Mouse (Mus musculus): ENCODE results near the gene Dact3. TPM values are rescaled to one million over a fixed set of nuclear protein-coding genes. Genes with fewer than 3 reads are reported as not detected.

Gene Dact3
- polyA plus RNA-seq, 1 experiment from 2014 or later = 3.5 TPM

- ATAC-seq = no peak
- Histone ChIP-seq H3K9me3 (ENCODE audit: control insufficient read depth, low read length) (no peaks in the 10 kb centered on the region), H3K4me1 (ENCODE audit: control insufficient read depth, insufficient read depth, low read depth, low read length) (peaks cover 19% of the 10 kb centered on the region), H3K27ac (ENCODE audit: low read depth, low read length) (no peak overlapping the region), H3K4me3 (ENCODE audit: low read length) (no peak overlapping the region), H3K4me2 (ENCODE audit: low read length) (no peak overlapping the region), H3K36me3 (ENCODE audit: control insufficient read depth, insufficient read depth, low read length) (peaks cover 6% of the 10 kb centered on the region; the same call in 1 of the 2 replicates), H3K27me3 (replicated peaks; ENCODE audit: control insufficient read depth, insufficient read depth, low read length) (no peaks in the 10 kb centered on the region), H3K9ac (ENCODE audit: low read depth, low read length) (no peak overlapping the region)
- WGBS = 88% methylated on average over 19 of the region's 19 CpGs
These were observed 27.6 kb upstream of the Dact3 start for GRCm38 (mm10) chr7:16847507-16847906.

- Histone ChIP-seq H3K4me2 (ENCODE audit: low read length) (no peak overlapping the region), H3K4me1 (ENCODE audit: control insufficient read depth, insufficient read depth, low read depth, low read length) (peaks cover 17% of the 10 kb centered on the region), H3K4me3 (ENCODE audit: low read length) (no peak overlapping the region), H3K27ac (ENCODE audit: low read depth, low read length) (no peak overlapping the region), H3K9me3 (ENCODE audit: control insufficient read depth, low read length) (no peaks in the 10 kb centered on the region), H3K9ac (ENCODE audit: low read depth, low read length) (no peak overlapping the region), H3K27me3 (replicated peaks; ENCODE audit: control insufficient read depth, insufficient read depth, low read length) (no peaks in the 10 kb centered on the region), H3K36me3 (ENCODE audit: control insufficient read depth, insufficient read depth, low read length) (peaks cover 6% of the 10 kb centered on the region; the same call in 1 of the 2 replicates)
- WGBS = 11% methylated on average over 17 of the region's 17 CpGs
- no peak for ATAC-seq
These were observed 26.5 kb upstream of the Dact3 start for GRCm38 (mm10) chr7:16848579-16848978.

GRCm38 (mm10) chr7:16851636-16852035 lies 23.5 kb upstream of the Dact3 start:
- Histone ChIP-seq H3K4me1 (ENCODE audit: control insufficient read depth, insufficient read depth, low read depth, low read length) (no peaks in the 10 kb centered on the region), H3K9ac (ENCODE audit: low read depth, low read length) (no peak overlapping the region), H3K27ac (ENCODE audit: low read depth, low read length) (no peak overlapping the region), H3K4me2 (ENCODE audit: low read length) (no peak overlapping the region), H3K36me3 (ENCODE audit: control insufficient read depth, insufficient read depth, low read length) (peaks cover 19% of the 10 kb centered on the region), H3K9me3 (ENCODE audit: control insufficient read depth, low read length) (no peaks in the 10 kb centered on the region), H3K27me3 (replicated peaks; ENCODE audit: control insufficient read depth, insufficient read depth, low read length) (no peaks in the 10 kb centered on the region), H3K4me3 (ENCODE audit: low read length) (no peak overlapping the region)
- ATAC-seq = no peak
- WGBS = 93% methylated on average over 4 of the region's 4 CpGs

- 90% methylated on average over 14 of the region's 14 CpGs for WGBS
- Histone ChIP-seq H3K36me3 (ENCODE audit: control insufficient read depth, insufficient read depth, low read length) (peaks cover 19% of the 10 kb centered on the region), H3K27ac (ENCODE audit: low read depth, low read length) (no peak overlapping the region), H3K4me2 (ENCODE audit: low read length) (no peak overlapping the region), H3K27me3 (replicated peaks; ENCODE audit: control insufficient read depth, insufficient read depth, low read length) (no peaks in the 10 kb centered on the region), H3K4me3 (ENCODE audit: low read length) (no peak overlapping the region), H3K4me1 (ENCODE audit: control insufficient read depth, insufficient read depth, low read depth, low read length) (no peaks in the 10 kb centered on the region), H3K9ac (ENCODE audit: low read depth, low read length) (no peak overlapping the region), H3K9me3 (ENCODE audit: control insufficient read depth, low read length) (no peaks in the 10 kb centered on the region)
- ATAC-seq = no peak
These were observed 21.8 kb upstream of the Dact3 start for GRCm38 (mm10) chr7:16853302-16853831.

GRCm38 (mm10) chr7:16858336-16858735 lies 16.8 kb upstream of the Dact3 start:
- H3K9me3 ChIP-seq (ENCODE audit: control insufficient read depth, low read length) = no peaks in the 10 kb centered on the region
- H3K4me3 ChIP-seq (ENCODE audit: low read length) = no peak overlapping the region
- peak overlapping the region; percentile 23; the same call in 1 of the 2 replicates for H3K9ac ChIP-seq (ENCODE audit: low read depth, low read length)
- WGBS = 26% methylated on average over 17 of the region's 17 CpGs
- no peaks in the 10 kb centered on the region for H3K27me3 ChIP-seq (replicated peaks; ENCODE audit: control insufficient read depth, insufficient read depth, low read length)
- no peak overlapping the region for H3K27ac ChIP-seq (ENCODE audit: low read depth, low read length)
- ATAC-seq = peak; percentile 6; the same call in 1 of the 2 replicates
- no peak overlapping the region for H3K4me2 ChIP-seq (ENCODE audit: low read length)
- H3K36me3 ChIP-seq (ENCODE audit: control insufficient read depth, insufficient read depth, low read length) = peaks cover 15% of the 10 kb centered on the region
- H3K4me1 ChIP-seq (ENCODE audit: control insufficient read depth, insufficient read depth, low read depth, low read length) = no peaks in the 10 kb centered on the region

GRCm38 (mm10) chr7:16859902-16860651 lies 15.0 kb upstream of the Dact3 start:
- Histone ChIP-seq H3K27ac (ENCODE audit: low read depth, low read length) (no peak overlapping the region), H3K4me1 (ENCODE audit: control insufficient read depth, insufficient read depth, low read depth, low read length) (no peaks in the 10 kb centered on the region), H3K9ac (ENCODE audit: low read depth, low read length) (no peak overlapping the region), H3K9me3 (ENCODE audit: control insufficient read depth, low read length) (no peaks in the 10 kb centered on the region), H3K36me3 (ENCODE audit: control insufficient read depth, insufficient read depth, low read length) (peaks cover 23% of the 10 kb centered on the region), H3K4me2 (ENCODE audit: low read length) (no peak overlapping the region), H3K4me3 (ENCODE audit: low read length) (no peak overlapping the region), H3K27me3 (replicated peaks; ENCODE audit: control insufficient read depth, insufficient read depth, low read length) (no peaks in the 10 kb centered on the region)
- 0 out of 2 replicates have a peak, but pooled peaks have one; percentile 16 for ATAC-seq
- WGBS = 27% methylated on average over 5 of the region's 5 CpGs

- 94% methylated on average over 3 of the region's 3 CpGs for WGBS
- ATAC-seq = no peak
- no peaks in the 10 kb centered on the region for H3K27me3 ChIP-seq (replicated peaks; ENCODE audit: control insufficient read depth, insufficient read depth, low read length)
These were observed 7.6 kb upstream of the Dact3 start for GRCm38 (mm10) chr7:16867488-16867887.

GRCm38 (mm10) chr7:16869497-16869896 lies 5.6 kb upstream of the Dact3 start:
- H3K4me3 ChIP-seq (ENCODE audit: low read length) = peak overlapping the region; percentile 44
- peak overlapping the region; percentile 91 for H3K27ac ChIP-seq (ENCODE audit: low read depth, low read length)
- H3K36me3 ChIP-seq (ENCODE audit: control insufficient read depth, insufficient read depth, low read length) = peaks cover 12% of the 10 kb centered on the region
- peak overlapping the region; percentile 65 for H3K4me2 ChIP-seq (ENCODE audit: low read length)
- H3K27me3 ChIP-seq (replicated peaks; ENCODE audit: control insufficient read depth, insufficient read depth, low read length) = no peaks in the 10 kb centered on the region
- ATAC-seq = peak; percentile 99
- WGBS = 7% methylated on average over 16 of the region's 16 CpGs
- H3K4me1 ChIP-seq (ENCODE audit: control insufficient read depth, insufficient read depth, low read depth, low read length) = peaks cover 4% of the 10 kb centered on the region; the same call in 1 of the 2 replicates
- peak overlapping the region; percentile 63 for H3K9ac ChIP-seq (ENCODE audit: low read depth, low read length)
- H3K9me3 ChIP-seq (ENCODE audit: control insufficient read depth, low read length) = no peaks in the 10 kb centered on the region

More at GRCm38 (mm10) chr7:16867488-16867887, 7.6 kb upstream of the Dact3 start:
- Histone ChIP-seq H3K4me2 (ENCODE audit: low read length) (no peak overlapping the region), H3K27ac (ENCODE audit: low read depth, low read length) (no peak overlapping the region), H3K9ac (ENCODE audit: low read depth, low read length) (no peak overlapping the region), H3K4me1 (ENCODE audit: control insufficient read depth, insufficient read depth, low read depth, low read length) (peaks cover 4% of the 10 kb centered on the region; the same call in 1 of the 2 replicates), H3K9me3 (ENCODE audit: control insufficient read depth, low read length) (no peaks in the 10 kb centered on the region), H3K36me3 (ENCODE audit: control insufficient read depth, insufficient read depth, low read length) (peaks cover 18% of the 10 kb centered on the region), H3K4me3 (ENCODE audit: low read length) (no peak overlapping the region)

- Histone ChIP-seq H3K9me3 (ENCODE audit: control insufficient read depth, low read length) (no peaks in the 10 kb centered on the region), H3K27me3 (replicated peaks; ENCODE audit: control insufficient read depth, insufficient read depth, low read length) (no peaks in the 10 kb centered on the region), H3K4me1 (ENCODE audit: control insufficient read depth, insufficient read depth, low read depth, low read length) (peaks cover 7% of the 10 kb centered on the region), H3K9ac (ENCODE audit: low read depth, low read length) (no peak overlapping the region), H3K4me2 (ENCODE audit: low read length) (no peak overlapping the region), H3K27ac (ENCODE audit: low read depth, low read length) (no peak overlapping the region), H3K36me3 (ENCODE audit: control insufficient read depth, insufficient read depth, low read length) (no peaks in the 10 kb centered on the region), H3K4me3 (ENCODE audit: low read length) (no peak overlapping the region)
- 85% methylated on average over 10 of the region's 10 CpGs for WGBS
- no peak for ATAC-seq
These were observed 3.5 kb upstream of the Dact3 start for GRCm38 (mm10) chr7:16871600-16871999.

All from hindbrain, embryonic 16.5 days (tissue).